17 mouse cellular contexts compared by ENCODE assay signal in the genomic region with DNA sequence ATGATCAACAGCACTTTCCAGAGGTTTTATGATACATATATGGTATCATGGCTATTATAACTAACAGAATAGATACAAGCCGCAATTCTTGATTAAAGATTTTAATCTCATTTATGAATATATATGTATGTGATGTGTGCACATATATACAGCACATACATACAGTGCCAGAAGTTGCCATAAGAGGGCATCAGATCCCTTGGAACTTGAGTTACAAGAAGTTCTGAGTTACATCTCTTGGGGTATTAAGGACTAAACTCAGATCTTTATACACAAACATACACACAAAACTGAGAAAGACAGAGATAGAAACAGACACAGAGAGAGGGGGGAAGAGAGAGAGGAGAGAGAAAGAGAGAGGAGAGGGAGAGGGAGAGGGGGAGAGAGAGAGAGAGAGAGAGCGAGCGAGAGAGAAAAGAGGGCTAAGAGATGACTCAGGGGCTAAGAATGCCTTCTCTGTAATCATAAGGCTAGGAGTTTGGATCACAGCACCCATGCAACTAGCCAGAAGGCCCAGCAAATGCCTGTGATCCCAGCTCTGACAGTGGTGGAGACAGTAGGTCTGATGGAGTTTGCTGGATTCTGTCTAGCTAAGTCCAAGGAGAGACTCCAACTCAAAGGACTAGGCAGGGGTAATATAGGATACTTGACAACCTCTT. TPM values are rescaled to one million over a fixed set of nuclear protein-coding genes. Genes with fewer than 3 reads are reported as not detected.
A peak's percentile ranks its signal among the peaks of the same experiment; 100 is the strongest.
DNase-seq lines count a peak whose midpoint lies in the region; ATAC-seq and TF ChIP-seq lines count a peak whose summit lies in the region.
"Had no signal": no experiment of that assay in that cellular context is flagged by ENCODE, and none has a peak within 500 bp of the region (broad histone marks: within the 10 kb centered on the region; RNA-seq: fewer than 3 reads in every experiment).

No protein-coding gene starts in this region.

- H3K36me3 ChIP-seq in forebrain, embryonic 14.5 days (ENCODE audit: control insufficient read depth, insufficient read depth, low read length) = peaks cover 91% of the 10 kb centered on the region
- peaks cover 100% of the 10 kb centered on the region for H3K36me3 ChIP-seq in forebrain, embryonic 10.5 days (replicated peaks)

- no peaks in the 10 kb centered on the region for H3K9me3 ChIP-seq in forebrain, embryonic 14.5 days (replicated peaks; ENCODE audit: control insufficient read depth, low read length)
- H3K9me3 ChIP-seq in forebrain, embryonic 10.5 days = no peaks in the 10 kb centered on the region
- H3K9me3 ChIP-seq: forebrain, embryonic 12.5 days; heart, embryonic 12.5 days had no signal

- 97% methylated on average over 3 of the region's 3 CpGs for WGBS in forebrain, embryonic 14.5 days
- WGBS in forebrain, embryonic 10.5 days = 91% methylated on average over 3 of the region's 3 CpGs

- H3K9ac ChIP-seq in forebrain, embryonic 14.5 days (ENCODE audit: low read length) = no peak overlapping the region
- H3K9ac ChIP-seq: forebrain, embryonic 12.5 days; heart, embryonic 12.5 days had no signal

- H3K4me3 ChIP-seq in forebrain, embryonic 14.5 days (ENCODE audit: low read depth, low read length) = no peak overlapping the region
- H3K4me3 ChIP-seq in forebrain, embryonic 10.5 days = no peak overlapping the region
- H3K4me3 ChIP-seq in layer of hippocampus, adult 2 months = no peak overlapping the region
- H3K4me3 ChIP-seq: forebrain, embryonic 12.5 days; heart, embryonic 12.5 days had no signal

- peak; percentile 52 for TF ChIP-seq CTCF in layer of hippocampus, adult 2 months (conservative IDR thresholded peaks at IDR 0.05)

- ATAC-seq in forebrain, embryonic 14.5 days = no peak
- ATAC-seq: inflammation-experienced regulatory T-cells, adult 6 months had no signal

- no peak overlapping the region for H3K4me2 ChIP-seq in forebrain, embryonic 14.5 days (ENCODE audit: low read length)
- H3K4me2 ChIP-seq: forebrain, embryonic 12.5 days; heart, embryonic 12.5 days; midbrain, embryonic 11.5 days had no signal

- H3K4me1 ChIP-seq in forebrain, embryonic 14.5 days (ENCODE audit: control insufficient read depth, insufficient read depth, low read length) = no peaks in the 10 kb centered on the region
- H3K4me1 ChIP-seq in forebrain, embryonic 10.5 days = no peaks in the 10 kb centered on the region
- H3K4me1 ChIP-seq: forebrain, embryonic 12.5 days; heart, embryonic 12.5 days had no signal

- DNase-seq in forebrain, embryonic 14.5 days (ENCODE audit: low spot score) = peak; percentile 52
- DNase-seq in forebrain, embryonic 10.5 days (ENCODE audit: extremely low spot score, low spot score) = no peak
- no peak for DNase-seq in layer of hippocampus, adult 2 months (ENCODE audit: low spot score in 2 of 2)
- no peak for DNase-seq in layer of hippocampus, adult 8-10 months (ENCODE audit: low spot score in 2 of 2)
- peak; percentile 53 for DNase-seq in 3134 (ENCODE audit: extremely low read depth, insufficient read length, low spot score)
- peak; percentile 50 for DNase-seq in Muller cell, postnatal 12 days (ENCODE audit: inconsistent ontology term)
- no peak for DNase-seq in frontal cortex, postnatal 14 days (ENCODE audit: low spot score in 2 of 2)
- DNase-seq in frontal cortex, postnatal 10 days (ENCODE audit: low spot score in 2 of 2) = no peak
- DNase-seq: cerebellum, adult 11-12 months; gastrocnemius, postnatal 10 days; heart, postnatal 4 days; lung, postnatal 10 days; thymus, postnatal 4 days had no signal

- no peak overlapping the region for H3K27ac ChIP-seq in forebrain, embryonic 14.5 days (ENCODE audit: low read depth, low read length)
- H3K27ac ChIP-seq in forebrain, embryonic 10.5 days = no peak overlapping the region
- H3K27ac ChIP-seq in layer of hippocampus, adult 2 months = no peak overlapping the region
- H3K27ac ChIP-seq: forebrain, embryonic 12.5 days had no signal

- no peaks in the 10 kb centered on the region for H3K27me3 ChIP-seq in forebrain, embryonic 14.5 days (replicated peaks; ENCODE audit: control insufficient read depth, insufficient read depth, low read length)
- no peaks in the 10 kb centered on the region for H3K27me3 ChIP-seq in forebrain, embryonic 10.5 days (ENCODE audit: poor library complexity, severe bottlenecking)
- H3K27me3 ChIP-seq: forebrain, embryonic 12.5 days; heart, embryonic 12.5 days had no signal

RNA-seq across cellular contexts. Expression of a gene that starts 26.5 kb away (rescaled TPM):
- polyA plus RNA-seq in forebrain, embryonic 14.5 days (2014; fragmentation: Nextera tagmentation; extraction: Ambion mirVana) = 62.9 and 68.8 TPM in 2 replicates
- polyA plus RNA-seq in forebrain, embryonic 10.5 days (2016; fragmentation: Nextera tagmentation; extraction: Ambion mirVana) = 60.5 and 62.4 TPM in 2 replicates
- 100 to 1,000 TPM; 121 TPM for total RNA-seq in layer of hippocampus, adult 2 months (2021)
- total RNA-seq in layer of hippocampus, adult 8-10 months (2022) = 100 to 1,000 TPM; 108 to 137 (median 121) TPM
- polyA plus RNA-seq: inflammation-experienced regulatory T-cells, adult 6 months had no signal

RNA-seq across cellular contexts. Expression of a gene that starts 28.7 kb away (rescaled TPM):
- 114 and 135 TPM in 2 replicates for polyA plus RNA-seq in forebrain, embryonic 14.5 days (2014; fragmentation: Nextera tagmentation; extraction: Ambion mirVana)
- polyA plus RNA-seq in forebrain, embryonic 10.5 days (2016; fragmentation: Nextera tagmentation; extraction: Ambion mirVana) = 193 and 203 TPM in 2 replicates
- 100 to 1,000 TPM; 146 to 154 TPM for total RNA-seq in layer of hippocampus, adult 2 months (2021)
- total RNA-seq in layer of hippocampus, adult 8-10 months (2022) = 100 to 1,000 TPM; 129 to 175 (median 174) TPM

Comparison
In these comparisons a context has a peak if more than half of its experiments do, and no peak if none do; other contexts are left out.
1. DNase-seq: peak in forebrain, embryonic 14.5 days (single experiment), 3134 (single experiment) and Muller cell, postnatal 12 days (single experiment); none in forebrain, embryonic 10.5 days (single experiment), layer of hippocampus, adult 2 months (0 of 2), layer of hippocampus, adult 8-10 months (0 of 2), frontal cortex, postnatal 14 days (0 of 2) and frontal cortex, postnatal 10 days (0 of 2).